20 mouse cellular contexts compared by ENCODE assay signal in genomic region chr4:119040041-119040440, GRCm38 (mm10).
A peak's percentile ranks its signal among the peaks of the same experiment; 100 is the strongest.
DNase-seq lines count a peak whose midpoint lies in the region; ATAC-seq lines count a peak whose summit lies in the region.
"Had no signal": no experiment of that assay in that cellular context is flagged by ENCODE, and none has a peak within 500 bp of the region (broad histone marks: within the 10 kb centered on the region; RNA-seq: fewer than 3 reads in every experiment).

No protein-coding gene starts in this region.

- H3K27ac ChIP-seq in heart, embryonic 15.5 days: no peak overlapping the region
- no peak overlapping the region for H3K27ac ChIP-seq in intestine, embryonic 15.5 days
- H3K27ac ChIP-seq in stomach, embryonic 15.5 days: 0 out of 2 replicates have a peak overlapping the region, but pooled peaks have one; percentile 26
- H3K27ac ChIP-seq: forebrain, embryonic 15.5 days; gastrocnemius, adult 2 months; midbrain, embryonic 12.5 days had no signal

- 88% methylated on average over 6 of the region's 6 CpGs for WGBS in heart, embryonic 15.5 days
- 84% methylated on average over 6 of the region's 6 CpGs for WGBS in intestine, embryonic 15.5 days
- 82% methylated on average over 6 of the region's 6 CpGs for WGBS in stomach, embryonic 15.5 days

- ATAC-seq in heart, embryonic 15.5 days (replicated peaks; ENCODE audit: insufficient number of reproducible peaks, insufficient read depth, low FRiP score, low read depth): 0 out of 2 replicates have a peak, but pooled peaks have one; percentile 14
- ATAC-seq in megakaryocyte, adult 5-6 weeks (ENCODE audit: poor library complexity, severe bottlenecking): no peak
- peak; percentile 24; the same call in 1 of the 2 replicates for ATAC-seq in intestine, embryonic 15.5 days
- ATAC-seq in stomach, embryonic 15.5 days (ENCODE audit: insufficient read depth, low FRiP score, low read depth): peak; percentile 57; the same call in 1 of the 2 replicates
- ATAC-seq: forebrain, embryonic 15.5 days had no signal

- intact Hi-C loops in heart, postnatal 36 days (cut with DNase I): no loop called here

- H3K9ac ChIP-seq in heart, embryonic 15.5 days: no peak overlapping the region
- H3K9ac ChIP-seq in intestine, embryonic 15.5 days: no peak overlapping the region
- no peak overlapping the region for H3K9ac ChIP-seq in stomach, embryonic 15.5 days
- H3K9ac ChIP-seq: forebrain, embryonic 15.5 days; midbrain, embryonic 12.5 days had no signal

- H3K4me2 ChIP-seq in heart, embryonic 15.5 days: no peak overlapping the region
- H3K4me2 ChIP-seq in intestine, embryonic 15.5 days (replicated peaks): no peak overlapping the region
- H3K4me2 ChIP-seq in stomach, embryonic 15.5 days: no peak overlapping the region
- H3K4me2 ChIP-seq: forebrain, embryonic 15.5 days; midbrain, embryonic 12.5 days had no signal

- H3K4me3 ChIP-seq in heart, embryonic 15.5 days: no peak overlapping the region
- H3K4me3 ChIP-seq in megakaryocyte, embryonic 14.5 days (replicated peaks): peak overlapping the region; percentile 33
- no peak overlapping the region for H3K4me3 ChIP-seq in intestine, embryonic 15.5 days (replicated peaks)
- H3K4me3 ChIP-seq in stomach, embryonic 15.5 days (replicated peaks): no peak overlapping the region
- H3K4me3 ChIP-seq: forebrain, embryonic 15.5 days; gastrocnemius, adult 2 months; midbrain, embryonic 12.5 days had no signal

- no peaks in the 10 kb centered on the region for H3K9me3 ChIP-seq in heart, embryonic 15.5 days (replicated peaks)
- H3K9me3 ChIP-seq in megakaryocyte, embryonic 14.5 days: no peaks in the 10 kb centered on the region
- no peaks in the 10 kb centered on the region for H3K9me3 ChIP-seq in intestine, embryonic 15.5 days
- H3K9me3 ChIP-seq in stomach, embryonic 15.5 days: no peaks in the 10 kb centered on the region
- H3K9me3 ChIP-seq: forebrain, embryonic 15.5 days; midbrain, embryonic 12.5 days had no signal

- DNase-seq in heart, postnatal 36 days: no peak
- DNase-seq in gastrocnemius, postnatal 4 days (ENCODE audit: low spot score in 2 of 2): no peak
- DNase-seq in frontal cortex, postnatal 10 days (ENCODE audit: low spot score in 2 of 2): no peak
- DNase-seq: adrenal gland, adult 8-10 months; B cell, adult 2 months; cerebellum, adult 8-10 months; embryo, embryonic 11 days; gastrocnemius, adult 2 months; heart, adult 18-20 months; kidney, adult 8-10 months; lung, postnatal 10 days; right cerebral cortex, postnatal 14 days; thymus, adult 18-20 months had no signal

- H3K36me3 ChIP-seq in heart, embryonic 15.5 days: no peaks in the 10 kb centered on the region
- no peaks in the 10 kb centered on the region for H3K36me3 ChIP-seq in megakaryocyte, embryonic 14.5 days (replicated peaks; ENCODE audit: low read length)
- H3K36me3 ChIP-seq in intestine, embryonic 15.5 days: no peaks in the 10 kb centered on the region
- no peaks in the 10 kb centered on the region for H3K36me3 ChIP-seq in stomach, embryonic 15.5 days
- H3K36me3 ChIP-seq: forebrain, embryonic 15.5 days; midbrain, embryonic 12.5 days had no signal

- H3K4me1 ChIP-seq in heart, embryonic 15.5 days (replicated peaks): peaks cover 6% of the 10 kb centered on the region; the same call in 1 of the 2 replicates
- peaks cover 55% of the 10 kb centered on the region for H3K4me1 ChIP-seq in megakaryocyte, embryonic 14.5 days
- H3K4me1 ChIP-seq in intestine, embryonic 15.5 days (replicated peaks): no peaks in the 10 kb centered on the region
- no peaks in the 10 kb centered on the region for H3K4me1 ChIP-seq in stomach, embryonic 15.5 days

- no peaks in the 10 kb centered on the region for H3K27me3 ChIP-seq in heart, embryonic 15.5 days
- H3K27me3 ChIP-seq in megakaryocyte, embryonic 14.5 days (replicated peaks): peaks cover 53% of the 10 kb centered on the region
- H3K27me3 ChIP-seq in intestine, embryonic 15.5 days (replicated peaks): no peaks in the 10 kb centered on the region
- no peaks in the 10 kb centered on the region for H3K27me3 ChIP-seq in stomach, embryonic 15.5 days (replicated peaks)
- H3K27me3 ChIP-seq: forebrain, embryonic 15.5 days; midbrain, embryonic 12.5 days had no signal
